Mouse (Mus musculus): ENCODE results near the gene R3hdm1. TPM values are rescaled to one million over a fixed set of nuclear protein-coding genes. Genes with fewer than 3 reads are reported as not detected.
A peak's percentile ranks its signal among the peaks of the same experiment; 100 is the strongest.
"Not testable (repeated sequence)": the region's sequence is repeated elsewhere in the genome, so short reads cannot be mapped to it uniquely, and the experiment has no call there.

R3hdm1 gene
- polyA plus RNA-seq, 1 experiment from 2014 or later: 96.7 TPM

- H3K9me3 ChIP-seq; ATAC-seq (ENCODE audit: low FRiP score); H3K27ac ChIP-seq; H3K27me3 ChIP-seq; H3K9ac ChIP-seq; H3K4me3 ChIP-seq; H3K4me2 ChIP-seq; H3K4me1 ChIP-seq (replicated peaks): not testable (repeated sequence)
- H3K36me3 ChIP-seq: peaks cover 88% of the 10 kb centered on the region
- 81% methylated on average over 7 of the region's 7 CpGs for WGBS
Measured at GRCm38 (mm10) chr1:128267061-128267460, 164.0 kb downstream of the R3hdm1 start.

GRCm38 (mm10) chr1:128270731-128271130 lies 167.6 kb downstream of the R3hdm1 start:
- no peak for ATAC-seq (ENCODE audit: low FRiP score)
- Histone ChIP-seq H3K4me2 (no peak overlapping the region), H3K4me3 (no peak overlapping the region), H3K4me1 (replicated peaks) (no peaks in the 10 kb centered on the region), H3K27me3 (no peaks in the 10 kb centered on the region), H3K36me3 (peaks cover 88% of the 10 kb centered on the region), H3K9ac (no peak overlapping the region), H3K9me3 (no peaks in the 10 kb centered on the region), H3K27ac (no peak overlapping the region)
- 98% methylated on average over 3 of the region's 3 CpGs for WGBS

- Histone ChIP-seq H3K4me1 (replicated peaks) (no peaks in the 10 kb centered on the region), H3K27me3 (no peaks in the 10 kb centered on the region), H3K9ac (no peak overlapping the region), H3K4me3 (no peak overlapping the region), H3K27ac (no peak overlapping the region), H3K9me3 (no peaks in the 10 kb centered on the region), H3K4me2 (no peak overlapping the region), H3K36me3 (peaks cover 92% of the 10 kb centered on the region)
- 93% methylated on average over 1 of the region's 1 CpGs for WGBS
- ATAC-seq (ENCODE audit: low FRiP score): no peak
Measured at GRCm38 (mm10) chr1:128275908-128276307, 172.8 kb downstream of the R3hdm1 start.

DNA sequence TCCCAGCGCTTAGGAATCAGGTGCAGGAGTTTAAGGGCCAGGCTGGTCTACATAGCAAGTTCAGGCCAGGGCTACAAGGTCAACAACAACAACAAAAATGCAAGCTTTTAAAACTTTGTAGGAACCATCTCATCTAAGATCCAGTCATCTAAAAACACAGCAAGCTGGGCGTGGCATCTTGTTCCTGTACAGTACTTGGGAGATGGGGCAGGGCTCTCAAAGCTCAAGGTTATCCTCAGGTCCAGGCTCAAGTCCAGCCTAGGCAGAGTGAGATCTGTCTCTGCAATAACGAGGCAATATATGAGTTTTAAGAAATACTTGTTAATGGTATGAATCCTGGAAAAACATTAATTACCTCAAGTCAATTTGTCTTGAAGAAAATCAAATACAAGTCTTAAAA lies 175.5 kb downstream of the R3hdm1 start:
- H3K27ac ChIP-seq: no peak overlapping the region
- H3K9me3 ChIP-seq: peaks cover 4% of the 10 kb centered on the region; the same call in 1 of the 2 replicates
- H3K27me3 ChIP-seq: no peaks in the 10 kb centered on the region
- H3K4me3 ChIP-seq: no peak overlapping the region
- ATAC-seq (ENCODE audit: low FRiP score): no peak
- no peak overlapping the region for H3K9ac ChIP-seq
- peaks cover 91% of the 10 kb centered on the region for H3K36me3 ChIP-seq
- no peak overlapping the region for H3K4me2 ChIP-seq
- 97% methylated on average over 3 of the region's 3 CpGs for WGBS
- H3K4me1 ChIP-seq (replicated peaks): no peaks in the 10 kb centered on the region

DNA sequence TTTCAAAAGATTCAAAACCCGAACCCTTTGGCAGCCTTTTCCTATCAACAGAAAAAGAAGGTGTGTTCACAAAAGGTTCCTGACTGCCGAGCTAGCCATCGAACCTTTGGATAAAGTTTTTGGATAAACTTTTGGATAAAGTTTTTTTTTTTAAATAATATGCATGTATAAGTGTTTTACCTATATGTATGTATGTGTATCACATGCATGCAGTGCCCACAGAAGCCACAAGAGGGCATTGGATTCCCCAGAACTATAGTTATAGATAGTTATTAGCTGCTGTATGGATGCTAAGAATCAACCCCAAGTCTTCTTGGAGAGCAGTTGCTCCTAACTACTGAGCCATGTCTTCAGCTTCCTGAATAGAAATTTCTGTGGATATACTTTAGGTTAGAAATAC lies 178.7 kb downstream of the R3hdm1 start:
- ATAC-seq (ENCODE audit: low FRiP score): no peak
- Histone ChIP-seq H3K4me2 (no peak overlapping the region), H3K4me3 (no peak overlapping the region), H3K9ac (no peak overlapping the region), H3K27me3 (no peaks in the 10 kb centered on the region), H3K9me3 (peaks cover 4% of the 10 kb centered on the region; the same call in 1 of the 2 replicates), H3K27ac (no peak overlapping the region), H3K36me3 (peaks cover 69% of the 10 kb centered on the region), H3K4me1 (replicated peaks) (no peaks in the 10 kb centered on the region)
- WGBS: 95% methylated on average over 3 of the region's 3 CpGs

DNA sequence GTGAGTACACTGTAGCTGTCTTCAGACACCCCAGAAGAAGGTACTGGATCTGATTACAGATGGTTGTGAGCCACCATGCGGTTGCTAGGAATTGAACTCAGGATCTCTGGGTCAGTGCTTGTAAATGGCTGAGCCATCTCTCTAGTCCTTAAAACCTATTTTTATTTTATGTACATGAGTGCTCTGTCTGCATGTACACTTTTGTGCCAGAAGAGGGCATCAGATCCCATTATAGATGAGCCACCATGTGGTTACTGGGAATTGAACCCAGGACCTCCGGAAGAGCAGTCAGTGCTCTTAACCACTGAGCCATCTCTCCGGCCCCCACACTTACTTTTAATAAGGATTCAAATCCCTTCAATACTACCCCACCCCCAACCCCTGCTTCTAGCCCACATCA lies 179.8 kb downstream of the R3hdm1 start:
- H3K36me3 ChIP-seq: peaks cover 57% of the 10 kb centered on the region
- no peaks in the 10 kb centered on the region for H3K4me1 ChIP-seq (replicated peaks)
- H3K27me3 ChIP-seq: no peaks in the 10 kb centered on the region
- H3K27ac ChIP-seq: no peak overlapping the region
- no peak for ATAC-seq (ENCODE audit: low FRiP score)
- H3K9ac ChIP-seq: no peak overlapping the region
- no peak overlapping the region for H3K4me2 ChIP-seq
- peaks cover 4% of the 10 kb centered on the region; the same call in 1 of the 2 replicates for H3K9me3 ChIP-seq
- H3K4me3 ChIP-seq: no peak overlapping the region
- WGBS: 94% methylated on average over 3 of the region's 3 CpGs

DNA sequence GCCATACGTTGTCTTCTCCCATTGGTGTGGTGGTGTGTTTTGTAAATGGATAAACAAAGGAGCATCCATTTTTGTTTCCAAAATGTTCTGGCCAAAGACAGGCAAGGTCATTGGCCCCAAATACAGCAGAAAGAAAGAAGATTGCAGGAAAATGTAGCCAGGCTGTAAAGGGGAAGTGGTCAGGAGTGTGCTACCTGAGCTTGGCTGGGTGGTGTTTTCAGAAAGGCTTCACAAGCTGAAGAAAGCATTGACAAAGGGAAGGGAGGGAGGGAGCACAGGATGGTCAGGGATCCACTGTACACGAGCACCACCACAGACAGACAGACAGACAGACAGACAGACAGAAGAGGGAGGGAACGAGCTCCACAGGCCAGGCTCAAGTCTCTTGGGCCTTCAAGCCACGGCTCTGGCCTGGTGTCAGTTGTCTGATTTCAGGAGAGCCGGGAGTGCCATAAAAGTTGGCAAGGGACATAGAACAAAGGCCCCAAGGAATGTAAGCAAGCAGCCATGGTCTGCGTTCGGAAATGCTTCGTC lies 181.1 kb downstream of the R3hdm1 start:
- Histone ChIP-seq H3K4me2 (no peak overlapping the region), H3K4me3 (no peak overlapping the region), H3K36me3 (peaks cover 44% of the 10 kb centered on the region), H3K27me3 (no peaks in the 10 kb centered on the region), H3K4me1 (replicated peaks) (no peaks in the 10 kb centered on the region), H3K27ac (no peak overlapping the region), H3K9ac (no peak overlapping the region), H3K9me3 (peaks cover 4% of the 10 kb centered on the region; the same call in 1 of the 2 replicates)
- ATAC-seq (ENCODE audit: low FRiP score): no peak
- 91% methylated on average over 8 of the region's 8 CpGs for WGBS

DNA sequence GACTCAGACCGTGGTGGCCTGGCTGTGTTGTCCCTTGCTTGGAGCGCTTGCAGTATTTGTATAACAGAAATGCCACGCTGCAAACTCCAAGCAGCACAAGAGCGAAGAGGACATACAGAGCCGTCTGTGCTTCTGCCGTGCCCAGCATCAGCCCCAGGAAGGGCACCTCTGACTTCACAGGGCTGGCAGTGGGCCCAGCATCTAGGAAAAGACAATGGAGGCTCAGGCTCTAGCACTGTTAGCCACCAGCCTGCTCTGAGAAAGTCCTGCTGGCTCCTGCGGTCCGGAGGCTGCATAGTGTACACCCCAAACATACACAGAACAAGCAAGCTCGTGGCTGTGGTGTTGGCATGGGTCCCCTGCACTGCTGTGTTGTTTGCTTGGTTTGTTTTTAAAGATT lies 182.0 kb downstream of the R3hdm1 start:
- WGBS: 82% methylated on average over 9 of the region's 9 CpGs
- no peak for ATAC-seq (ENCODE audit: low FRiP score)

More for the DNA sequence above, 182.0 kb downstream of the R3hdm1 start:
- H3K9ac ChIP-seq: no peak overlapping the region
- H3K27ac ChIP-seq: no peak overlapping the region
- H3K4me3 ChIP-seq: no peak overlapping the region
- peaks cover 4% of the 10 kb centered on the region; the same call in 1 of the 2 replicates for H3K9me3 ChIP-seq
- peaks cover 35% of the 10 kb centered on the region for H3K36me3 ChIP-seq
- H3K4me2 ChIP-seq: no peak overlapping the region
- H3K4me1 ChIP-seq (replicated peaks): no peaks in the 10 kb centered on the region
- no peaks in the 10 kb centered on the region for H3K27me3 ChIP-seq

MicroRNAs within 50 kb of the gene (microRNA counts, 519-probe panel; counts per million panel counts)
- 4,137 counts per million, percentile 66 among the panel's probes with 10 or more counts for microRNA mmu-miR-128

Small RNA genes within 50 kb of the gene (microRNA-seq; reads per million reads assigned to microRNA genes)
- gene Mir128-1: 708 reads per million, percentile 74 among the genes with 10 or more reads in this experiment

Other genes with a start within 250 kb of the R3hdm1 start
- gene Map3k19, start 248.3 kb upstream of the R3hdm1 start, polyA plus RNA-seq (2015; fragmentation: Nextera tagmentation; extraction: Ambion mirVana): 0.65 and 0.70 TPM in 2 replicates
- 20.7 and 21.2 TPM in 2 replicates for gene Rab3gap1, start 234.5 kb upstream of the R3hdm1 start, polyA plus RNA-seq (2015; fragmentation: Nextera tagmentation; extraction: Ambion mirVana)
- gene Zranb3, start 254 bp upstream of the R3hdm1 start, polyA plus RNA-seq (2015; fragmentation: Nextera tagmentation; extraction: Ambion mirVana): 3.9 and 4.4 TPM in 2 replicates
- 88.1 and 92.7 TPM in 2 replicates for gene Ubxn4, start 140.7 kb downstream of the R3hdm1 start, polyA plus RNA-seq (2015; fragmentation: Nextera tagmentation; extraction: Ambion mirVana)
- gene Lct, start 225.0 kb downstream of the R3hdm1 start, polyA plus RNA-seq (2015; fragmentation: Nextera tagmentation; extraction: Ambion mirVana): 0.06 and 0.29 TPM in 2 replicates

All from hindbrain, embryonic 13.5 days (tissue).